In genomic region chrX:68761606-68762005, GRCm38 (mm10) we compare ENCODE assay signal across 11 mouse cellular contexts. TPM values are rescaled to one million over a fixed set of nuclear protein-coding genes. Genes with fewer than 3 reads are reported as not detected.
"Had no signal": no experiment of that assay in that cellular context is flagged by ENCODE, and none has a peak within 500 bp of the region (broad histone marks: within the 10 kb centered on the region; RNA-seq: fewer than 3 reads in every experiment).

Gene Fmr1nb, plus strand, starts transcription at chrX:68761839.

- DNase-seq: kidney, postnatal 25 days; lung, adult 18-20 months; lung, postnatal 4 days; midbrain, embryonic 14.5 days; right cerebral cortex, postnatal 4 days; spleen, adult 18-20 months; thymus, adult 2 months; thymus, postnatal 25 days had no signal

RNA-seq across cellular contexts. Expression of gene Fmr1nb, which starts in this region (rescaled TPM):
- total RNA-seq: layer of hippocampus, postnatal 25 days; left cerebral cortex, adult 2 months; left cerebral cortex, postnatal 25 days had no signal
